Mouse (Mus musculus): ENCODE results near the gene Stac. TPM values are rescaled to one million over a fixed set of nuclear protein-coding genes. Genes with fewer than 3 reads are reported as not detected.

Stac gene
- polyA plus RNA-seq, 1 experiment from 2014 or later: 5.8 TPM

GRCm38 (mm10) chr9:111542663-111543062 is 147.5 kb downstream of the Stac start:
- no peaks in the 10 kb centered on the region for H3K9me3 ChIP-seq (ENCODE audit: control insufficient read depth, low read length)
- no peak for ATAC-seq (ENCODE audit: low FRiP score)
- WGBS: 69% methylated on average over 6 of the region's 6 CpGs
- H3K36me3 ChIP-seq (replicated peaks; ENCODE audit: control insufficient read depth, insufficient read depth): no peaks in the 10 kb centered on the region
- H3K4me3 ChIP-seq (replicated peaks; ENCODE audit: low read length): no peak overlapping the region
- no peak overlapping the region for H3K9ac ChIP-seq
- DNase-seq (ENCODE audit: low spot score): no peak
- H3K4me2 ChIP-seq (replicated peaks): no peak overlapping the region
- H3K4me1 ChIP-seq (replicated peaks; ENCODE audit: control insufficient read depth, insufficient read depth, low read length): no peaks in the 10 kb centered on the region
- H3K27me3 ChIP-seq (ENCODE audit: control insufficient read depth, insufficient read depth, low read length): no peaks in the 10 kb centered on the region
- no peak overlapping the region for H3K27ac ChIP-seq

- no peak overlapping the region for H3K9ac ChIP-seq
- no peak overlapping the region for H3K4me2 ChIP-seq (replicated peaks)
- H3K4me3 ChIP-seq (replicated peaks; ENCODE audit: low read length): no peak overlapping the region
- H3K36me3 ChIP-seq (replicated peaks; ENCODE audit: control insufficient read depth, insufficient read depth): no peaks in the 10 kb centered on the region
- no peaks in the 10 kb centered on the region for H3K4me1 ChIP-seq (replicated peaks; ENCODE audit: control insufficient read depth, insufficient read depth, low read length)
- 72% methylated on average over 8 of the region's 8 CpGs for WGBS
- DNase-seq (ENCODE audit: low spot score) (no peak), ATAC-seq (ENCODE audit: low FRiP score) (no peak)
- no peaks in the 10 kb centered on the region for H3K27me3 ChIP-seq (ENCODE audit: control insufficient read depth, insufficient read depth, low read length)
- no peaks in the 10 kb centered on the region for H3K9me3 ChIP-seq (ENCODE audit: control insufficient read depth, low read length)
- no peak overlapping the region for H3K27ac ChIP-seq
Measured at GRCm38 (mm10) chr9:111535445-111536064, 154.6 kb downstream of the Stac start.

GRCm38 (mm10) chr9:111534744-111535423 is 155.3 kb downstream of the Stac start:
- DNase-seq (ENCODE audit: low spot score) (no peak), ATAC-seq (ENCODE audit: low FRiP score) (no peak)
- WGBS: 44% methylated on average over 7 of the region's 7 CpGs
- Histone ChIP-seq H3K27ac (no peak overlapping the region), H3K9ac (no peak overlapping the region), H3K9me3 (ENCODE audit: control insufficient read depth, low read length) (no peaks in the 10 kb centered on the region), H3K36me3 (replicated peaks; ENCODE audit: control insufficient read depth, insufficient read depth) (no peaks in the 10 kb centered on the region), H3K4me1 (replicated peaks; ENCODE audit: control insufficient read depth, insufficient read depth, low read length) (no peaks in the 10 kb centered on the region), H3K27me3 (ENCODE audit: control insufficient read depth, insufficient read depth, low read length) (no peaks in the 10 kb centered on the region), H3K4me2 (replicated peaks) (no peak overlapping the region), H3K4me3 (replicated peaks; ENCODE audit: low read length) (no peak overlapping the region)

- WGBS: 100% methylated on average over 3 of the region's 3 CpGs
- Histone ChIP-seq H3K4me3 (replicated peaks; ENCODE audit: low read length) (no peak overlapping the region), H3K4me1 (replicated peaks; ENCODE audit: control insufficient read depth, insufficient read depth, low read length) (no peaks in the 10 kb centered on the region), H3K9me3 (ENCODE audit: control insufficient read depth, low read length) (no peaks in the 10 kb centered on the region), H3K27ac (no peak overlapping the region), H3K27me3 (ENCODE audit: control insufficient read depth, insufficient read depth, low read length) (no peaks in the 10 kb centered on the region), H3K9ac (no peak overlapping the region), H3K36me3 (replicated peaks; ENCODE audit: control insufficient read depth, insufficient read depth) (no peaks in the 10 kb centered on the region), H3K4me2 (replicated peaks) (no peak overlapping the region)
- ATAC-seq (ENCODE audit: low FRiP score) (no peak), DNase-seq (ENCODE audit: low spot score) (no peak)
Measured at GRCm38 (mm10) chr9:111523871-111524270, 166.3 kb downstream of the Stac start.

GRCm38 (mm10) chr9:111523111-111523510 is 167.0 kb downstream of the Stac start:
- Histone ChIP-seq H3K4me2 (replicated peaks) (no peak overlapping the region), H3K27ac (no peak overlapping the region), H3K9ac (no peak overlapping the region), H3K9me3 (ENCODE audit: control insufficient read depth, low read length) (no peaks in the 10 kb centered on the region), H3K36me3 (replicated peaks; ENCODE audit: control insufficient read depth, insufficient read depth) (no peaks in the 10 kb centered on the region), H3K4me3 (replicated peaks; ENCODE audit: low read length) (no peak overlapping the region), H3K27me3 (ENCODE audit: control insufficient read depth, insufficient read depth, low read length) (no peaks in the 10 kb centered on the region), H3K4me1 (replicated peaks; ENCODE audit: control insufficient read depth, insufficient read depth, low read length) (no peaks in the 10 kb centered on the region)
- ATAC-seq (ENCODE audit: low FRiP score): no peak
- WGBS: 92% methylated on average over 11 of the region's 11 CpGs
- no peak for DNase-seq (ENCODE audit: low spot score)

GRCm38 (mm10) chr9:111522226-111522625 is 167.9 kb downstream of the Stac start:
- no peaks in the 10 kb centered on the region for H3K4me1 ChIP-seq (replicated peaks; ENCODE audit: control insufficient read depth, insufficient read depth, low read length)
- no peak overlapping the region for H3K4me3 ChIP-seq (replicated peaks; ENCODE audit: low read length)
- no peak for ATAC-seq (ENCODE audit: low FRiP score)
- no peaks in the 10 kb centered on the region for H3K36me3 ChIP-seq (replicated peaks; ENCODE audit: control insufficient read depth, insufficient read depth)
- H3K27ac ChIP-seq: no peak overlapping the region
- DNase-seq (ENCODE audit: low spot score): no peak
- no peak overlapping the region for H3K9ac ChIP-seq
- 96% methylated on average over 7 of the region's 7 CpGs for WGBS
- no peaks in the 10 kb centered on the region for H3K9me3 ChIP-seq (ENCODE audit: control insufficient read depth, low read length)
- no peaks in the 10 kb centered on the region for H3K27me3 ChIP-seq (ENCODE audit: control insufficient read depth, insufficient read depth, low read length)
- H3K4me2 ChIP-seq (replicated peaks): no peak overlapping the region

GRCm38 (mm10) chr9:111515536-111515935 is 174.6 kb downstream of the Stac start:
- no peaks in the 10 kb centered on the region for H3K9me3 ChIP-seq (ENCODE audit: control insufficient read depth, low read length)
- H3K36me3 ChIP-seq (replicated peaks; ENCODE audit: control insufficient read depth, insufficient read depth): no peaks in the 10 kb centered on the region
- WGBS: 90% methylated on average over 3 of the region's 3 CpGs
- DNase-seq (ENCODE audit: low spot score): no peak
- no peak overlapping the region for H3K4me3 ChIP-seq (replicated peaks; ENCODE audit: low read length)
- no peaks in the 10 kb centered on the region; the same call in 1 of the 2 replicates for H3K4me1 ChIP-seq (replicated peaks; ENCODE audit: control insufficient read depth, insufficient read depth, low read length)
- H3K27me3 ChIP-seq (ENCODE audit: control insufficient read depth, insufficient read depth, low read length): no peaks in the 10 kb centered on the region
- H3K4me2 ChIP-seq (replicated peaks): no peak overlapping the region
- no peak overlapping the region for H3K9ac ChIP-seq
- no peak for ATAC-seq (ENCODE audit: low FRiP score)
- H3K27ac ChIP-seq: no peak overlapping the region

GRCm38 (mm10) chr9:111514586-111515473 is 175.3 kb downstream of the Stac start:
- H3K4me3 ChIP-seq (replicated peaks; ENCODE audit: low read length): no peak overlapping the region
- no peak overlapping the region for H3K27ac ChIP-seq
- no peaks in the 10 kb centered on the region; the same call in 1 of the 2 replicates for H3K4me1 ChIP-seq (replicated peaks; ENCODE audit: control insufficient read depth, insufficient read depth, low read length)
- ATAC-seq (ENCODE audit: low FRiP score): peak; percentile 46; the same call in 1 of the 2 replicates
- no peaks in the 10 kb centered on the region for H3K27me3 ChIP-seq (ENCODE audit: control insufficient read depth, insufficient read depth, low read length)
- no peak overlapping the region for H3K9ac ChIP-seq
- H3K9me3 ChIP-seq (ENCODE audit: control insufficient read depth, low read length): no peaks in the 10 kb centered on the region
- DNase-seq (ENCODE audit: low spot score): no peak
- H3K36me3 ChIP-seq (replicated peaks; ENCODE audit: control insufficient read depth, insufficient read depth): no peaks in the 10 kb centered on the region
- H3K4me2 ChIP-seq (replicated peaks): no peak overlapping the region
- WGBS: 62% methylated on average over 15 of the region's 15 CpGs
